Mouse (Mus musculus) liver, postnatal 0 days (tissue): ENCODE results near the gene Rtn4rl2. TPM values are rescaled to one million over a fixed set of nuclear protein-coding genes. Genes with fewer than 3 reads are reported as not detected.

Experiments used
- ATAC-seq: fragments of 200-750 bp; cut with Nextera tagmentation; 2 replicates; pipeline ENCODE4 v1.8.0; 2017; ENCODE audit warnings: mild to moderate bottlenecking, moderate library complexity
- DNase-seq: peaks from one replicate; pipeline ENCODE4 v3.0.0-alpha.2; 2016
- H3K27ac ChIP-seq: fragments of 300-500 bp; sonication (generic); 2 replicates; pipeline ENCODE4 v1.5.1; 2014; ENCODE audit warnings: antibody characterized with exemption, moderate library complexity, mild to moderate bottlenecking, low read depth
- H3K27me3 ChIP-seq: fragments of 300-500 bp; sonication (generic); 2 replicates; pipeline ENCODE4 v1.6.1; 2014; ENCODE audit warnings: low read length, control low read depth, mixed read lengths; ENCODE audit not compliant: insufficient read depth
- H3K36me3 ChIP-seq: fragments of 300-500 bp; sonication (generic); replicated peaks from 2 replicates; pipeline ENCODE4 v1.6.1; 2014; ENCODE audit warnings: mild to moderate bottlenecking, control low read depth, low read length, moderate library complexity, mixed read lengths; ENCODE audit not compliant: insufficient read depth
- H3K4me1 ChIP-seq: fragments of 300-500 bp; sonication (generic); 2 replicates; pipeline ENCODE4 v1.6.1; 2014; ENCODE audit warnings: antibody characterized with exemption, mild to moderate bottlenecking, control low read depth; ENCODE audit not compliant: insufficient read depth
- H3K4me2 ChIP-seq: fragments of 300-500 bp; sonication (generic); 2 replicates; pipeline ENCODE4 v1.6.1; 2014; ENCODE audit warnings: low read depth, mild to moderate bottlenecking, low read length, moderate library complexity, mixed read lengths
- H3K4me3 ChIP-seq: fragments of 300-500 bp; sonication (generic); 2 replicates; pipeline ENCODE4 v1.5.1; 2014; ENCODE audit warnings: low read depth, low read length
- H3K9ac ChIP-seq: fragments of 300-500 bp; sonication (generic); replicated peaks from 2 replicates; pipeline ENCODE4 v1.6.1; 2014; ENCODE audit warnings: mild to moderate bottlenecking, moderate library complexity
- H3K9me3 ChIP-seq: fragments of 300-500 bp; sonication (generic); 2 replicates; pipeline ENCODE4 v1.6.1; 2016; ENCODE audit warnings: mild to moderate bottlenecking, control low read depth, low read length, mixed read lengths
- CTCF ChIP-seq: sonication (generic); IDR thresholded peaks from 2 replicates; pipeline ENCODE4 v1.5.1; 2016; ENCODE audit warnings: antibody characterized with exemption, low read depth
- EP300 ChIP-seq: IDR thresholded peaks from 2 replicates; pipeline ENCODE4 v1.6.1; 2016; ENCODE audit warnings: antibody characterized with exemption, low read depth, mild to moderate bottlenecking
- WGBS: fragments of 180-500 bp; shearing (Covaris S2); extraction: QIAGEN DNeasy Blood & Tissue Kit; methylation state at CpG from one replicate; pipeline ENCODE4 v1.1.7; 2014; ENCODE audit not compliant: insufficient replicate concordance; 5-methylcytosine and 5-hydroxymethylcytosine counted together
- polyA plus RNA-seq: library from polyadenylated mRNA; unstranded; fragments of >200 nt; fragmentation: Nextera tagmentation; extraction: Ambion mirVana; gene quantifications from 2 replicates; pipeline ENCODE4 v1.2.1, GENCODE M21; 2015

Rtn4rl2 gene
- polyA plus RNA-seq, 1 experiment from 2014 or later = 0.31 TPM

GRCm38 (mm10) chr2:84845226-84845625, 41.3 kb downstream of the Rtn4rl2 start:
- 57% methylated on average over 1 of the region's 1 CpGs for WGBS
- no peak for DNase-seq
- H3K4me2 ChIP-seq = peak overlapping the region; percentile 33; the same call in 1 of the 2 replicates
- H3K4me3 ChIP-seq = no peak overlapping the region
- H3K4me1 ChIP-seq = peaks cover 36% of the 10 kb centered on the region
- 0 out of 2 replicates have a peak overlapping the region, but pooled peaks have one; percentile 11 for H3K27ac ChIP-seq
- no peak overlapping the region for H3K9ac ChIP-seq
- no peak for TF ChIP-seq EP300
- no peak for TF ChIP-seq CTCF
- H3K36me3 ChIP-seq = peaks cover 66% of the 10 kb centered on the region
- H3K9me3 ChIP-seq = no peaks in the 10 kb centered on the region
- no peak for ATAC-seq
- no peaks in the 10 kb centered on the region for H3K27me3 ChIP-seq

GRCm38 (mm10) chr2:84843654-84844053, 42.9 kb downstream of the Rtn4rl2 start:
- H3K4me2 ChIP-seq = peak overlapping the region; percentile 89
- no peaks in the 10 kb centered on the region for H3K27me3 ChIP-seq
- H3K4me1 ChIP-seq = peaks cover 38% of the 10 kb centered on the region
- peak; percentile 42 for TF ChIP-seq CTCF
- no peak for TF ChIP-seq EP300
- H3K4me3 ChIP-seq = peak overlapping the region; percentile 89
- H3K9me3 ChIP-seq = no peaks in the 10 kb centered on the region
- DNase-seq = peak; percentile 52
- H3K36me3 ChIP-seq = peaks cover 50% of the 10 kb centered on the region
- WGBS = 50% methylated on average over 6 of the region's 6 CpGs
- H3K9ac ChIP-seq = peak overlapping the region; percentile 35
- H3K27ac ChIP-seq = peak overlapping the region; percentile 93
- no peak for ATAC-seq

- peak overlapping the region; percentile 93 for H3K27ac ChIP-seq
- no peaks in the 10 kb centered on the region for H3K9me3 ChIP-seq
- peaks cover 44% of the 10 kb centered on the region for H3K4me1 ChIP-seq
- peak overlapping the region; percentile 89 for H3K4me2 ChIP-seq
- DNase-seq (peak; percentile 85), ATAC-seq (peak; percentile 89)
- H3K9ac ChIP-seq = peak overlapping the region; percentile 97
- H3K36me3 ChIP-seq = peaks cover 34% of the 10 kb centered on the region
- peak overlapping the region; percentile 89 for H3K4me3 ChIP-seq
- H3K27me3 ChIP-seq = no peaks in the 10 kb centered on the region
- TF ChIP-seq CTCF = no peak
- peak; percentile 93 for TF ChIP-seq EP300
Observed at GRCm38 (mm10) chr2:84841905-84842304, 44.6 kb downstream of the Rtn4rl2 start.

DNA sequence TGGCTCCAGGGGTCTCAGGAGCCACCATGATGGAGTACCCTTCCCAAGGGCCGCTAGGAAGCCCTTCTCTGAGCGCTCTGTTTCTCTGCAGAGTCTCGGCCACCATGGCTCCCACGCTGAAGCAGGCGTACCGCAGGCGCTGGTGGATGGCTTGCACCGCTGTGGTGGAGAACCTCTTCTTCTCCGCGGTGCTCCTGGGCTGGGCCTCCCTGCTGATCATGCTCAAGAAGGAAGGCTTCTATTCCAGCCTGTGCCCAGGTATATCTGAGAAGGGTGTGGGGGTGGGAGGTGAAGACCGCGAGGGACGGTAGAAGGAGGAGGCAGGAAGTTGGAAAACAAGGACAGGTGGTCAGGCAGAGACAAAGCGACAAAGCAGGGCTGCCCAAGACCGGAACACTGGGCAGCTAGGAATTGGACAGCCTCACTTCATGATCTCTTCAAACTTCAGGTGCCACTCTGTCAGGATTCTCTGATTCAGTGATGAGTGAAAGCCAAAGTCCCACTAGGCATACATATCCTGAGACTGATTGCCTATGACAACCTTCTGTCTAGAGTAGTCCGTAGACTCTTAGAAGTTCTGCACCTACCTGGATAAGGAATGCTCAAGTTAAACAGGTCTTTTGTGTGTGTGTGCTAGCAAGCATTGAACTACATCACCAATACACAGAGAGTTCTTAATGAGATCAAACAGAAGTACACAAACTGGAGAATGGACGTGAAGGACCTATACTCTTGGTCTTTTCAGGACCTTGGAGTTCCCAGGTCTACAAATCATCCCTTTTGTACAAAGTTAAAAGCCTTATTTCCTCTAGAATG, 45.6 kb downstream of the Rtn4rl2 start:
- Histone ChIP-seq H3K27me3 (no peaks in the 10 kb centered on the region), H3K27ac (peak overlapping the region; percentile 93), H3K9me3 (no peaks in the 10 kb centered on the region), H3K4me3 (peak overlapping the region; percentile 89), H3K4me1 (peaks cover 45% of the 10 kb centered on the region), H3K9ac (peak overlapping the region; percentile 97), H3K36me3 (peaks cover 25% of the 10 kb centered on the region), H3K4me2 (peak overlapping the region; percentile 89)
- 4% methylated on average over 17 of the region's 17 CpGs for WGBS
- TF ChIP-seq EP300 (no peak), CTCF (no peak)
- DNase-seq (no peak), ATAC-seq (peak; percentile 1; the same call in 1 of the 2 replicates)

GRCm38 (mm10) chr2:84840016-84840747, 46.3 kb downstream of the Rtn4rl2 start:
- under 1% methylated on average over 54 of the region's 54 CpGs for WGBS
- peak overlapping the region; percentile 93 for H3K27ac ChIP-seq

More at GRCm38 (mm10) chr2:84840016-84840747, 46.3 kb downstream of the Rtn4rl2 start:
- DNase-seq (peak; percentile 82), ATAC-seq (peak; percentile 51)
- Histone ChIP-seq H3K4me3 (peak overlapping the region; percentile 89), H3K4me1 (peaks cover 43% of the 10 kb centered on the region), H3K9me3 (no peaks in the 10 kb centered on the region), H3K27me3 (no peaks in the 10 kb centered on the region), H3K9ac (peak overlapping the region; percentile 97), H3K4me2 (peak overlapping the region; percentile 89), H3K36me3 (peaks cover 18% of the 10 kb centered on the region)
- TF ChIP-seq CTCF (no peak), EP300 (0 out of 2 replicates have a peak, but pooled peaks have one; percentile 9)
